Mouse (Mus musculus): ENCODE data around the gene Olfr512. TPM values are rescaled to one million over a fixed set of nuclear protein-coding genes. Genes with fewer than 3 reads are reported as not detected.

Olfr512 gene
- not detected in 2 replicates for total RNA-seq (2012; rRNA removed)

GRCm38 (mm10) chr7:108713020-108713419 lies at the start of gene Olfr512:
Olfr512 (plus strand) TSS chr7:108713320.
- Histone ChIP-seq H3K4me1 (ENCODE audit: control insufficient read depth in 2 of 2, insufficient read depth in 2 of 2, low read length in 2 of 2, poor library complexity in 1 of 2) (no peaks in the 10 kb centered on the region), H3K4me3 (ENCODE audit: insufficient read depth in 1 of 2, low read depth in 1 of 2, low read length in 2 of 2, poor library complexity in 1 of 2, severe bottlenecking in 1 of 2) (no peak within 1 kb of the TSS), H3K9ac (ENCODE audit: insufficient read depth, low read depth, low read length, poor library complexity, severe bottlenecking) (no peak within 1 kb of the TSS), H3K27ac (ENCODE audit: insufficient read depth, low read depth, low read length, poor library complexity, severe bottlenecking) (no peak within 1 kb of the TSS), H3K36me3 (ENCODE audit: control insufficient read depth, insufficient read depth, low read length, poor library complexity, severe bottlenecking) (no peaks in the 10 kb centered on the region), H3K9me3 (ENCODE audit: control insufficient read depth, insufficient read depth, low read depth, low read length) (no peaks in the 10 kb centered on the region)
- TF ChIP-seq HCFC1 (IDR thresholded peaks at IDR 0.05; ENCODE audit: borderline replicate concordance, insufficient read depth, low read length) (no peak), CHD2 (IDR thresholded peaks at IDR 0.05; ENCODE audit: low read depth, low read length) (no peak), ZC3H11A (IDR thresholded peaks at IDR 0.05; ENCODE audit: borderline replicate concordance, low read depth, low read length) (no peak), MAFK (IDR thresholded peaks at IDR 0.05; ENCODE audit: insufficient read depth, low read depth, low read length) (no peak), ZNF384 (IDR thresholded peaks at IDR 0.05; ENCODE audit: low read depth, low read length) (no peak)
- DNase-seq (ENCODE audit: low read depth, low spot score), result no peak
- in situ Hi-C loops (cut with MboI; ENCODE audit: low sequenced_read_pairs in 2 of 2, unreplicated experiment in 2 of 2), result no loop called here

DNA sequence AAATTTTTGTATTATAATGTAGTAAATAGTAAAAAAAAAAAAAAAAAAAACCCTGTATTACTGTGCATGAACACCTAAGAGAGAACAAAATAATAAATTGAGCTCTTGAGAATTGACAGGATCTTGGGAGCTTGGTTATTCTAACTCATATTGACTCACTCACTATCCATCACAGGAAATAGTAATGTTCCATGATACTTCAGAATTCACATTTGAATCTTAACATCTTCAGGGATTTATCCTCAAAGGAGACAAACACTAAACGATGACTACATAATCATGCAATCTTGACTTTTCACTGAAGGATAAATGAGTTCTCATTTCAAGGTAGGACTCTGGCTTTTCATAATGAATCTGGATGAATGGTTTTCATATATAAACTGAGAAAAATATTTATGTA lies 47.0 kb upstream of the Olfr512 start, which contains the start of gene Olfr510:
TSS of gene Olfr510 (plus strand) at position 301 of the 400 bp plus-strand sequence.
- in situ Hi-C loops (cut with MboI; ENCODE audit: low sequenced_read_pairs in 2 of 2, unreplicated experiment in 2 of 2), result no loop called here
- Histone ChIP-seq H3K4me3 (ENCODE audit: insufficient read depth in 1 of 2, low read depth in 1 of 2, low read length in 2 of 2, poor library complexity in 1 of 2, severe bottlenecking in 1 of 2) (no peak within 1 kb of the TSS), H3K4me1 (ENCODE audit: control insufficient read depth in 2 of 2, insufficient read depth in 2 of 2, low read length in 2 of 2, poor library complexity in 1 of 2) (peaks cover 0 to 1% of the 10 kb centered on the region in 2 experiments; a peak in 1 of 4 replicates), H3K9me3 (ENCODE audit: control insufficient read depth, insufficient read depth, low read depth, low read length) (no peaks in the 10 kb centered on the region), H3K9ac (ENCODE audit: insufficient read depth, low read depth, low read length, poor library complexity, severe bottlenecking) (no peak within 1 kb of the TSS), H3K36me3 (ENCODE audit: control insufficient read depth, insufficient read depth, low read length, poor library complexity, severe bottlenecking) (no peaks in the 10 kb centered on the region), H3K27ac (ENCODE audit: insufficient read depth, low read depth, low read length, poor library complexity, severe bottlenecking) (no peak within 1 kb of the TSS)
- no peak for DNase-seq (ENCODE audit: low read depth, low spot score)
- no peak for TF ChIP-seq MAFK (IDR thresholded peaks at IDR 0.05; ENCODE audit: insufficient read depth, low read depth, low read length)
- no peak for TF ChIP-seq ZC3H11A (IDR thresholded peaks at IDR 0.05; ENCODE audit: borderline replicate concordance, low read depth, low read length)

GRCm38 (mm10) chr7:108671058-108671457 lies 42.1 kb upstream of the Olfr512 start:
- Histone ChIP-seq H3K36me3 (ENCODE audit: control insufficient read depth, insufficient read depth, low read length, poor library complexity, severe bottlenecking) (no peaks in the 10 kb centered on the region; the same call in 1 of the 2 replicates), H3K4me3 (ENCODE audit: insufficient read depth in 1 of 2, low read depth in 1 of 2, low read length in 2 of 2, poor library complexity in 1 of 2, severe bottlenecking in 1 of 2) (no peak overlapping the region), H3K4me1 (ENCODE audit: control insufficient read depth in 2 of 2, insufficient read depth in 2 of 2, low read length in 2 of 2, poor library complexity in 1 of 2) (no peaks in the 10 kb centered on the region), H3K27ac (ENCODE audit: insufficient read depth, low read depth, low read length, poor library complexity, severe bottlenecking) (no peak overlapping the region), H3K9ac (ENCODE audit: insufficient read depth, low read depth, low read length, poor library complexity, severe bottlenecking) (no peak overlapping the region), H3K9me3 (ENCODE audit: control insufficient read depth, insufficient read depth, low read depth, low read length) (no peaks in the 10 kb centered on the region)
- in situ Hi-C loops (cut with MboI; ENCODE audit: low sequenced_read_pairs in 2 of 2, unreplicated experiment in 2 of 2), result no loop called here
- DNase-seq (ENCODE audit: low read depth, low spot score), result no peak
- TF ChIP-seq ZNF384 (IDR thresholded peaks at IDR 0.05; ENCODE audit: low read depth, low read length) (no peak), HCFC1 (IDR thresholded peaks at IDR 0.05; ENCODE audit: borderline replicate concordance, insufficient read depth, low read length) (no peak), CHD2 (IDR thresholded peaks at IDR 0.05; ENCODE audit: low read depth, low read length) (no peak), MAFK (IDR thresholded peaks at IDR 0.05; ENCODE audit: insufficient read depth, low read depth, low read length) (no peak), ZC3H11A (IDR thresholded peaks at IDR 0.05; ENCODE audit: borderline replicate concordance, low read depth, low read length) (no peak)

- in situ Hi-C loops (cut with MboI; ENCODE audit: low sequenced_read_pairs in 2 of 2, unreplicated experiment in 2 of 2), result no loop called here
- H3K9me3 ChIP-seq (ENCODE audit: control insufficient read depth, insufficient read depth, low read depth, low read length), result no peaks in the 10 kb centered on the region
- no peaks in the 10 kb centered on the region; the same call in 1 of the 2 replicates for H3K36me3 ChIP-seq (ENCODE audit: control insufficient read depth, insufficient read depth, low read length, poor library complexity, severe bottlenecking)
- TF ChIP-seq ZNF384 (IDR thresholded peaks at IDR 0.05; ENCODE audit: low read depth, low read length) (no peak), CHD2 (IDR thresholded peaks at IDR 0.05; ENCODE audit: low read depth, low read length) (no peak), ZC3H11A (IDR thresholded peaks at IDR 0.05; ENCODE audit: borderline replicate concordance, low read depth, low read length) (no peak), MAFK (IDR thresholded peaks at IDR 0.05; ENCODE audit: insufficient read depth, low read depth, low read length) (no peak), HCFC1 (IDR thresholded peaks at IDR 0.05; ENCODE audit: borderline replicate concordance, insufficient read depth, low read length) (no peak)
- no peak overlapping the region for H3K4me3 ChIP-seq (ENCODE audit: insufficient read depth in 1 of 2, low read depth in 1 of 2, low read length in 2 of 2, poor library complexity in 1 of 2, severe bottlenecking in 1 of 2)
- DNase-seq (ENCODE audit: low read depth, low spot score), result peak; percentile 30
- H3K27ac ChIP-seq (ENCODE audit: insufficient read depth, low read depth, low read length, poor library complexity, severe bottlenecking), result no peak overlapping the region
- H3K4me1 ChIP-seq (ENCODE audit: control insufficient read depth in 2 of 2, insufficient read depth in 2 of 2, low read length in 2 of 2, poor library complexity in 1 of 2), result peaks cover 1 to 4% of the 10 kb centered on the region in 2 experiments; a peak in 1 of 4 replicates
- H3K9ac ChIP-seq (ENCODE audit: insufficient read depth, low read depth, low read length, poor library complexity, severe bottlenecking), result no peak overlapping the region
These were observed 34.2 kb upstream of the Olfr512 start for GRCm38 (mm10) chr7:108678886-108679285.

DNA sequence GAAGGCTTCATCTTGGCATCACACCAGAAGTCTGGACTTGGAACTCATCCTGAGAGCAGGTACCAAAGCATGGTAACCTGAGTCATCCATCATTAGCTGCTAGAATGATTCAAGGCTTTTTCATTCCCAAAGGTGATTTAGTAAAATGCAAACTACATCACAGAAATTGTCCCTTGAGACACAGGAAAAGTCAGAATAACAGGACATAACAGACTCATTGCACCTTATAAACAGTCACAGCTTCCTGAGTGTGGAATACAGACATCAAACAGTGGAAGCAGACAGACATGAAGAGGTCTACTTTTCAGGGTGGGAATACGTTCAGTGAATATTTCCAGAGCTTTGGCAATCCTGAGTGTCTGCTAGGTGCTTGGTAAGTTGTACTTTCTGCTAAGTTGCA lies 37.6 kb downstream of the Olfr512 start, which contains the start of gene Olfr513:
TSS of gene Olfr513 (plus strand) at position 301 of the 400 bp plus-strand sequence.
- H3K9ac ChIP-seq (ENCODE audit: insufficient read depth, low read depth, low read length, poor library complexity, severe bottlenecking), result no peak within 1 kb of the TSS
- DNase-seq (ENCODE audit: low read depth, low spot score), result no peak
- in situ Hi-C loops (cut with MboI; ENCODE audit: low sequenced_read_pairs in 2 of 2, unreplicated experiment in 2 of 2), result no loop called here
- TF ChIP-seq ZNF384 (IDR thresholded peaks at IDR 0.05; ENCODE audit: low read depth, low read length) (no peak), ZC3H11A (IDR thresholded peaks at IDR 0.05; ENCODE audit: borderline replicate concordance, low read depth, low read length) (no peak), MAFK (IDR thresholded peaks at IDR 0.05; ENCODE audit: insufficient read depth, low read depth, low read length) (no peak), CHD2 (IDR thresholded peaks at IDR 0.05; ENCODE audit: low read depth, low read length) (no peak), HCFC1 (IDR thresholded peaks at IDR 0.05; ENCODE audit: borderline replicate concordance, insufficient read depth, low read length) (no peak)
- H3K36me3 ChIP-seq (ENCODE audit: control insufficient read depth, insufficient read depth, low read length, poor library complexity, severe bottlenecking), result no peaks in the 10 kb centered on the region
- H3K27ac ChIP-seq (ENCODE audit: insufficient read depth, low read depth, low read length, poor library complexity, severe bottlenecking), result no peak within 1 kb of the TSS
- H3K9me3 ChIP-seq (ENCODE audit: control insufficient read depth, insufficient read depth, low read depth, low read length), result no peaks in the 10 kb centered on the region
- no peaks in the 10 kb centered on the region for H3K4me1 ChIP-seq (ENCODE audit: control insufficient read depth in 2 of 2, insufficient read depth in 2 of 2, low read length in 2 of 2, poor library complexity in 1 of 2)
- H3K4me3 ChIP-seq (ENCODE audit: insufficient read depth in 1 of 2, low read depth in 1 of 2, low read length in 2 of 2, poor library complexity in 1 of 2, severe bottlenecking in 1 of 2), result no peak within 1 kb of the TSS

All from ES-E14 (cell line).